Comparison of ENCODE assay signal across 15 mouse cellular contexts in genomic region chr13:97394756-97395454, GRCm38 (mm10).
"Had no signal": no experiment of that assay in that cellular context is flagged by ENCODE, and none has a peak within 500 bp of the region (broad histone marks: within the 10 kb centered on the region; RNA-seq: fewer than 3 reads in every experiment).

No protein-coding gene starts in this region.

- H3K4me3 ChIP-seq: limb, embryonic 12.5 days; liver, embryonic 13.5 days; lung, embryonic 15.5 days; megakaryocyte, embryonic 14.5 days; stomach, embryonic 15.5 days had no signal

- H3K9me3 ChIP-seq: limb, embryonic 12.5 days; liver, embryonic 13.5 days; lung, embryonic 15.5 days; megakaryocyte, embryonic 14.5 days; stomach, embryonic 15.5 days had no signal

- H3K27me3 ChIP-seq: limb, embryonic 12.5 days; liver, embryonic 13.5 days; lung, embryonic 15.5 days; stomach, embryonic 15.5 days had no signal

- H3K4me2 ChIP-seq: limb, embryonic 12.5 days; liver, embryonic 13.5 days; lung, embryonic 15.5 days; midbrain, embryonic 11.5 days; stomach, embryonic 15.5 days had no signal

- H3K27ac ChIP-seq: limb, embryonic 12.5 days; liver, embryonic 13.5 days; lung, embryonic 15.5 days; macrophage; stomach, embryonic 15.5 days had no signal

- ATAC-seq: liver, postnatal 0 days had no signal

- DNase-seq: kidney, postnatal 10 days; kidney, postnatal 4 days; liver; liver, embryonic 13.5 days; liver, postnatal 0 days; lung, postnatal 14 days; right cerebral cortex, postnatal 14 days; thymus, adult 2 months; thymus, postnatal 25 days had no signal

- H3K36me3 ChIP-seq: limb, embryonic 12.5 days; liver, embryonic 13.5 days; lung, embryonic 15.5 days; stomach, embryonic 15.5 days had no signal

- H3K4me1 ChIP-seq: liver, embryonic 13.5 days; megakaryocyte, embryonic 14.5 days; stomach, embryonic 15.5 days had no signal

- H3K9ac ChIP-seq: limb, embryonic 12.5 days; liver, embryonic 13.5 days; liver, postnatal 0 days; lung, embryonic 15.5 days; stomach, embryonic 15.5 days had no signal
